Mouse (Mus musculus): ENCODE measurements around the gene Rhbdf1.

- no peak for TF ChIP-seq POLR2A (IDR thresholded peaks at IDR 0.05; ENCODE audit: borderline replicate concordance, low read depth, low read length)
- no peak for TF ChIP-seq CTCF (IDR thresholded peaks at IDR 0.05; ENCODE audit: low read depth, low read length)
Measured at GRCm38 (mm10) chr11:32161500-32161899, 60.6 kb downstream of the Rhbdf1 start.

Measured in bone marrow macrophage, adult 2 months (primary cell).